7 mouse cellular contexts compared by ENCODE assay signal in genomic region chr9:66560295-66560694, GRCm38 (mm10). TPM values are rescaled to one million over a fixed set of nuclear protein-coding genes. Genes with fewer than 3 reads are reported as not detected.
A peak's percentile ranks its signal among the peaks of the same experiment; 100 is the strongest.
DNase-seq lines count a peak whose midpoint lies in the region; ATAC-seq and TF ChIP-seq lines count a peak whose summit lies in the region.

No protein-coding gene starts in this region.

- peak; percentile 44 for DNase-seq in liver, postnatal 0 days
- no peak for DNase-seq in liver, embryonic 11.5 days (ENCODE audit: low spot score)
- peak; percentile 2 for DNase-seq in embryo, embryonic 11.5 days (ENCODE audit: low read depth, low spot score)
- peak; percentile 70 for DNase-seq in hindbrain, embryonic 14.5 days (ENCODE audit: low spot score)
- DNase-seq in midbrain, postnatal 0 days (ENCODE audit: low spot score) = peak; percentile 73
- no peak for DNase-seq in gastrocnemius, postnatal 4 days (ENCODE audit: low spot score in 2 of 2)
- DNase-seq in left cerebral cortex, adult 18-20 months (ENCODE audit: low spot score in 2 of 2) = no peak

- H3K9me3 ChIP-seq in liver, postnatal 0 days (ENCODE audit: low read length) = no peaks in the 10 kb centered on the region
- no peaks in the 10 kb centered on the region for H3K9me3 ChIP-seq in liver, embryonic 11.5 days (ENCODE audit: control insufficient read depth, low read length)
- H3K9me3 ChIP-seq in hindbrain, embryonic 14.5 days (ENCODE audit: control insufficient read depth, low read length) = no peaks in the 10 kb centered on the region
- no peaks in the 10 kb centered on the region for H3K9me3 ChIP-seq in midbrain, postnatal 0 days (ENCODE audit: low read length)

- H3K4me3 ChIP-seq in liver, postnatal 0 days (ENCODE audit: low read depth, low read length) = no peak overlapping the region
- H3K4me3 ChIP-seq in liver, embryonic 11.5 days (ENCODE audit: low read depth, low read length) = no peak overlapping the region
- no peak overlapping the region for H3K4me3 ChIP-seq in hindbrain, embryonic 14.5 days (replicated peaks; ENCODE audit: low read length)
- no peak overlapping the region for H3K4me3 ChIP-seq in midbrain, postnatal 0 days (ENCODE audit: low read depth, low read length)

- H3K4me1 ChIP-seq in liver, postnatal 0 days (ENCODE audit: insufficient read depth) = peaks cover 14% of the 10 kb centered on the region
- H3K4me1 ChIP-seq in liver, embryonic 11.5 days (replicated peaks; ENCODE audit: control insufficient read depth, insufficient read depth, low read length) = peaks cover 8% of the 10 kb centered on the region
- peaks cover 10% of the 10 kb centered on the region for H3K4me1 ChIP-seq in hindbrain, embryonic 14.5 days (replicated peaks; ENCODE audit: control insufficient read depth, insufficient read depth, low read length)
- no peaks in the 10 kb centered on the region for H3K4me1 ChIP-seq in midbrain, postnatal 0 days (ENCODE audit: insufficient read depth, low read length)

- H3K27ac ChIP-seq in liver, postnatal 0 days (ENCODE audit: low read depth) = no peak overlapping the region
- no peak overlapping the region for H3K27ac ChIP-seq in liver, embryonic 11.5 days (ENCODE audit: low read depth, low read length)
- H3K27ac ChIP-seq in hindbrain, embryonic 14.5 days = peak overlapping the region; percentile 68
- no peak overlapping the region for H3K27ac ChIP-seq in midbrain, postnatal 0 days (ENCODE audit: low read depth, low read length)

- ATAC-seq in liver, postnatal 0 days = peak; percentile 27; the same call in 1 of the 2 replicates
- no peak for ATAC-seq in liver, embryonic 11.5 days (replicated peaks; ENCODE audit: low FRiP score)
- ATAC-seq in hindbrain, embryonic 14.5 days (ENCODE audit: low FRiP score) = 0 out of 2 replicates have a peak, but pooled peaks have one; percentile 53
- no peak for ATAC-seq in midbrain, postnatal 0 days (ENCODE audit: low FRiP score)

- TF ChIP-seq CTCF in liver, postnatal 0 days (IDR thresholded peaks at IDR 0.05; ENCODE audit: low read depth) = no peak
- TF ChIP-seq CTCF in midbrain, postnatal 0 days (IDR thresholded peaks at IDR 0.05) = no peak

- 3% methylated on average over 2 of the region's 2 CpGs for WGBS in liver, postnatal 0 days (ENCODE audit: insufficient replicate concordance)
- 38% methylated on average over 2 of the region's 2 CpGs for WGBS in liver, embryonic 11.5 days
- 10% methylated on average over 2 of the region's 2 CpGs for WGBS in hindbrain, embryonic 14.5 days
- WGBS in midbrain, postnatal 0 days = 28% methylated on average over 2 of the region's 2 CpGs

- H3K9ac ChIP-seq in liver, postnatal 0 days (replicated peaks) = no peak overlapping the region
- H3K9ac ChIP-seq in liver, embryonic 11.5 days (ENCODE audit: low read depth, low read length) = no peak overlapping the region
- H3K9ac ChIP-seq in hindbrain, embryonic 14.5 days = 0 out of 2 replicates have a peak overlapping the region, but pooled peaks have one; percentile 21
- H3K9ac ChIP-seq in midbrain, postnatal 0 days (replicated peaks; ENCODE audit: low read length, poor library complexity, severe bottlenecking) = no peak overlapping the region

- no peaks in the 10 kb centered on the region for H3K27me3 ChIP-seq in liver, postnatal 0 days (ENCODE audit: insufficient read depth, low read length)
- H3K27me3 ChIP-seq in liver, embryonic 11.5 days (replicated peaks; ENCODE audit: control insufficient read depth, insufficient read depth, low read length) = no peaks in the 10 kb centered on the region
- no peaks in the 10 kb centered on the region for H3K27me3 ChIP-seq in hindbrain, embryonic 14.5 days (ENCODE audit: control insufficient read depth, insufficient read depth, low read length)
- H3K27me3 ChIP-seq in midbrain, postnatal 0 days (ENCODE audit: insufficient read depth, low read length) = no peaks in the 10 kb centered on the region

- H3K36me3 ChIP-seq in liver, postnatal 0 days (replicated peaks; ENCODE audit: insufficient read depth, low read length) = no peaks in the 10 kb centered on the region
- no peaks in the 10 kb centered on the region; the same call in 1 of the 2 replicates for H3K36me3 ChIP-seq in liver, embryonic 11.5 days (ENCODE audit: control insufficient read depth, insufficient read depth, low read length)
- H3K36me3 ChIP-seq in hindbrain, embryonic 14.5 days (replicated peaks; ENCODE audit: control insufficient read depth, insufficient read depth) = no peaks in the 10 kb centered on the region
- no peaks in the 10 kb centered on the region for H3K36me3 ChIP-seq in midbrain, postnatal 0 days (ENCODE audit: insufficient read depth, low read length)

- TF ChIP-seq EP300 in liver, postnatal 0 days (IDR thresholded peaks at IDR 0.05; ENCODE audit: low read depth) = no peak

- H3K4me2 ChIP-seq in liver, postnatal 0 days (ENCODE audit: low read depth, low read length) = no peak overlapping the region
- no peak overlapping the region for H3K4me2 ChIP-seq in liver, embryonic 11.5 days
- H3K4me2 ChIP-seq in hindbrain, embryonic 14.5 days (replicated peaks) = no peak overlapping the region
- no peak overlapping the region for H3K4me2 ChIP-seq in midbrain, postnatal 0 days (ENCODE audit: low read depth, low read length, poor library complexity, severe bottlenecking)

RNA-seq across cellular contexts. Expression of gene Usp3, which starts 32.6 kb away (rescaled TPM):
- 19.8 and 21.6 TPM in 2 replicates for polyA plus RNA-seq in liver, postnatal 0 days (2015; fragmentation: Nextera tagmentation; extraction: Ambion mirVana)
- polyA plus RNA-seq in liver, embryonic 11.5 days (2014; fragmentation: Nextera tagmentation; extraction: Ambion mirVana) = 32.8 and 33.1 TPM in 2 replicates
- polyA plus RNA-seq in hindbrain, embryonic 14.5 days (2014; fragmentation: Nextera tagmentation; extraction: Ambion mirVana) = 64.8 and 72.7 TPM in 2 replicates
- total RNA-seq in midbrain, postnatal 0 days (2014; rRNA removed) = 23.4 and 30.0 TPM in 2 replicates
- polyA plus RNA-seq in midbrain, postnatal 0 days (2015; fragmentation: Nextera tagmentation; extraction: Ambion mirVana) = 33.7 and 39.9 TPM in 2 replicates
- total RNA-seq in gastrocnemius, postnatal 4 days (2021) = 10 to 100 TPM; 33.3 to 35.8 TPM
- 10 to 100 TPM; 38.3 to 38.5 TPM for total RNA-seq in left cerebral cortex, adult 18-20 months (2021)

RNA-seq across cellular contexts. Expression of gene Fbxl22, which starts 45.9 kb away (rescaled TPM):
- 0.51 and 0.88 TPM in 2 replicates for polyA plus RNA-seq in liver, postnatal 0 days (2015; fragmentation: Nextera tagmentation; extraction: Ambion mirVana)
- polyA plus RNA-seq in liver, embryonic 11.5 days (2014; fragmentation: Nextera tagmentation; extraction: Ambion mirVana) = 1.3 and 1.5 TPM in 2 replicates
- 0.92 and 1.0 TPM in 2 replicates for polyA plus RNA-seq in hindbrain, embryonic 14.5 days (2014; fragmentation: Nextera tagmentation; extraction: Ambion mirVana)
- 0.28 and 0.60 TPM in 2 replicates for total RNA-seq in midbrain, postnatal 0 days (2014; rRNA removed)
- polyA plus RNA-seq in midbrain, postnatal 0 days (2015; fragmentation: Nextera tagmentation; extraction: Ambion mirVana) = 0.60 and 0.63 TPM in 2 replicates
- 10 to 100 TPM; 16.9 to 27.6 TPM for total RNA-seq in gastrocnemius, postnatal 4 days (2021)
- total RNA-seq in left cerebral cortex, adult 18-20 months (2021) = under 1 TPM; 0.23 to 0.52 TPM

Comparison
In these comparisons a context has a peak if more than half of its experiments do, and no peak if none do; other contexts are left out.
1. ATAC-seq: peak in liver, postnatal 0 days (single experiment) and hindbrain, embryonic 14.5 days (single experiment); none in liver, embryonic 11.5 days (single experiment) and midbrain, postnatal 0 days (single experiment).
2. DNase-seq: peak in liver, postnatal 0 days (single experiment), embryo, embryonic 11.5 days (single experiment), hindbrain, embryonic 14.5 days (single experiment) and midbrain, postnatal 0 days (single experiment); none in liver, embryonic 11.5 days (single experiment), gastrocnemius, postnatal 4 days (0 of 2) and left cerebral cortex, adult 18-20 months (0 of 2).